Mouse (Mus musculus) embryonic facial prominence, embryonic 14.5 days (tissue): Measurements from ENCODE around the gene Chrm4. TPM values are rescaled to one million over a fixed set of nuclear protein-coding genes. Genes with fewer than 3 reads are reported as not detected.

Source experiments
- ATAC-seq: fragments of 200-750 bp; cut with Nextera tagmentation; 2 replicates; pipeline ENCODE4 v1.8.0; 2017; ENCODE audit warnings: low read depth, moderate number of reproducible peaks, moderate TSS enrichment
- DNase-seq: peaks from one replicate; pipeline ENCODE4 v3.0.0-alpha.2; 2015; ENCODE audit warnings: low spot score
- H3K27ac ChIP-seq: fragments of 300-500 bp; sonication (generic); replicated peaks from 2 replicates; pipeline ENCODE4 v1.5.1; 2014; ENCODE audit warnings: low read depth, mild to moderate bottlenecking, low read length, moderate library complexity
- H3K27me3 ChIP-seq: fragments of 300-500 bp; sonication (generic); replicated peaks from 2 replicates; pipeline ENCODE4 v1.6.1; 2014; ENCODE audit warnings: low read length; ENCODE audit not compliant: control insufficient read depth, insufficient read depth
- H3K36me3 ChIP-seq: fragments of 300-500 bp; sonication (generic); 2 replicates; pipeline ENCODE4 v1.6.1; 2014; ENCODE audit warnings: low read length, mixed read lengths; ENCODE audit not compliant: control insufficient read depth, insufficient read depth
- H3K4me1 ChIP-seq: fragments of 300-500 bp; sonication (generic); 2 replicates; pipeline ENCODE4 v1.6.1; 2014; ENCODE audit warnings: antibody characterized with exemption, low read length; ENCODE audit not compliant: control insufficient read depth, insufficient read depth
- H3K4me2 ChIP-seq: fragments of 300-500 bp; sonication (generic); 2 replicates; pipeline ENCODE4 v1.6.1; 2014; ENCODE audit warnings: low read depth, mild to moderate bottlenecking, low read length, moderate library complexity, mixed read lengths
- H3K4me3 ChIP-seq: fragments of 300-500 bp; sonication (generic); 2 replicates; pipeline ENCODE4 v1.5.1; 2014; ENCODE audit warnings: low read depth, mild to moderate bottlenecking, low read length
- H3K9ac ChIP-seq: fragments of 300-500 bp; sonication (generic); 2 replicates; pipeline ENCODE4 v1.6.1; 2014; ENCODE audit warnings: low read depth, mild to moderate bottlenecking, low read length, moderate library complexity, mixed read lengths
- H3K9me3 ChIP-seq: fragments of 300-500 bp; sonication (generic); 2 replicates; pipeline ENCODE4 v1.6.1; 2016; ENCODE audit warnings: low read length; ENCODE audit not compliant: control insufficient read depth
- WGBS: fragments of 180-500 bp; shearing (Covaris S2); extraction: QIAGEN DNeasy Blood & Tissue Kit; methylation state at CpG from one replicate; pipeline ENCODE4 v1.1.7; 2014; 5-methylcytosine and 5-hydroxymethylcytosine counted together
- polyA plus RNA-seq: library from polyadenylated mRNA; unstranded; fragments of >200 nt; fragmentation: Nextera tagmentation; extraction: Ambion mirVana; gene quantifications from 2 replicates; pipeline ENCODE4 v1.2.1, GENCODE M21; 2014

The Chrm4 gene
- polyA plus RNA-seq, 1 experiment from 2014 or later: 0.31 TPM

- Histone ChIP-seq H3K9ac (no peak overlapping the region), H3K4me3 (no peak overlapping the region), H3K36me3 (peaks cover 37% of the 10 kb centered on the region), H3K27me3 (peaks cover 39% of the 10 kb centered on the region), H3K4me2 (no peak overlapping the region), H3K27ac (no peak overlapping the region), H3K4me1 (peaks cover 21% of the 10 kb centered on the region), H3K9me3 (no peaks in the 10 kb centered on the region)
- ATAC-seq (no peak), DNase-seq (no peak)
- 72% methylated on average over 4 of the region's 4 CpGs for WGBS
These were observed 6.9 kb upstream of the Chrm4 start for GRCm38 (mm10) chr2:91920130-91920529.

DNA sequence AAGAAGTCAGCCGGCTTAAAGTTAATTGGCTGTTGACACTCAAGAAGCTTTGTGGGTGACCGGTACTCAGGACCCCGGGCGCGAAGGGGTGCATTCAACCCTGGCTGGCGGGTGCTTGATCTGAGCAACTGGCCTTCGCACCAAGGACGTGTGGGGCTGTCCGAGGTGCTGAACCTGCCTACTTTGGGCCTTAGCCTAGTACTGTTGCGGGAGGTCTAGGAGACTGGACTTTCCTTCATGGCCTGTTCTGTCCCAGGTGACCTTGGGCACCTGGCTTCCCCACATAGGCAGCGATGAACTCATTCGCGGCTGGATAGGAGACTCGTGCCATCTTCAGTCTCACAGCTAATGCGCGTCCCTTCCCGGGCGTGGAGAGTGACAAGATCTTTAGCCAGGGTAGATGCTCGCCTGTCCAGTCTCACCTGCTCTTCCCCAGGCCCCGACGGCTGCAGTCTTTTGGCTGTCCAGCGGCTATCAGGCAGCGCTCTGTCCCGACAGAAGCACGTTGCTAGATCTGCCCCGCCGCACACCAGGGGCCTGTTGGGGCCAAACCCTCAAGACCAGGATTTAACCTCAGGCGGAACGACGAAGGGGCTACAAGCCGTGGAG lies 5.8 kb upstream of the Chrm4 start:
- WGBS: 4% methylated on average over 31 of the region's 31 CpGs
- Histone ChIP-seq H3K27ac (no peak overlapping the region), H3K4me1 (peaks cover 21% of the 10 kb centered on the region), H3K4me3 (peak overlapping the region; percentile 62), H3K4me2 (peak overlapping the region; percentile 96), H3K9ac (peak overlapping the region; percentile 59), H3K27me3 (peaks cover 39% of the 10 kb centered on the region), H3K36me3 (peaks cover 26% of the 10 kb centered on the region), H3K9me3 (no peaks in the 10 kb centered on the region)
- ATAC-seq (0 out of 2 replicates have a peak, but pooled peaks have one; percentile 21), DNase-seq (peak; percentile 79)

DNA sequence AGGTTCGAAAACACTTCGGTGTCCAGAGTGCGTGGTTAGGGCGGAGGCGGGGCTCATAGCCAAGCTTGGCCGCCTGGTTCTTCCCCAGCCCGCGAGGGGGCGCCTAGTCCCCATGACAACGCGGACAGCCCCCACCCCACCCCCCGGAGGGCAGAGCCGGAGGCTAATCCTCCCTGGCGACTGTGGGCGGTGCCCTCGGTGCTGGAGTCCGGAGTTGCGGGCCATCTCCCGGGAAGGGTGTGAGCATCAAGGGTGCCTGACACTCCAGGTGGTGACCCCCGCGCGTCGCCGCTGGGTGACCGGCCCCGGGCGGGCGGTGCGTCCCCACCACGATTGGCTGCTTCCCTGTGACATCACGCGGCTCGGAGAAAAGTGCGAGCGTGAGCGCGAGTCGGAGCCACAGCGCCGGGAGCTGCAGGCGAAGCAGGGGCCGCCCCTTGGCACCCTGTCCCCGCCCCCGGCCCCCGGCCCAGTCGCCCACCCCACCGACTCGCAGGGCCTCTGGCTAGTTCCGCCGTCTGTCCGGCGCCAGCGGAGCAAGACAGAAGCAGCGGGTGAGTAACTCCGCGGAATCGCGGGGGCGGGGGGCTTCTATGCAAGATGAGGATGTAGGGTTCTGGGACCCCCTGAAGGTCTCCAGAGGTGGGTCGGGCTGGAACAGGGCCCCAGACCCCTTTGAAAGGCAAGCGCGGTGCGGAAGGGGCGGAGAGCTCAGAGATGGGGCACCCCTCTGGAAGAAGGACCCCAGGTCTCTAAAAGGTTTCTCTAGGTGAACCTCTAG lies 5.1 kb upstream of the Chrm4 start:
- Histone ChIP-seq H3K4me1 (peaks cover 21% of the 10 kb centered on the region), H3K27ac (no peak overlapping the region), H3K36me3 (peaks cover 21% of the 10 kb centered on the region), H3K9ac (peak overlapping the region; percentile 59), H3K27me3 (peaks cover 39% of the 10 kb centered on the region), H3K4me2 (peak overlapping the region; percentile 96), H3K9me3 (no peaks in the 10 kb centered on the region), H3K4me3 (peak overlapping the region; percentile 62)
- whole genome bisulfite sequencing: under 1% methylated on average over 41 of the region's 64 CpGs
- peak; percentile 65 for DNase-seq
- peak; percentile 67 for ATAC-seq

DNA sequence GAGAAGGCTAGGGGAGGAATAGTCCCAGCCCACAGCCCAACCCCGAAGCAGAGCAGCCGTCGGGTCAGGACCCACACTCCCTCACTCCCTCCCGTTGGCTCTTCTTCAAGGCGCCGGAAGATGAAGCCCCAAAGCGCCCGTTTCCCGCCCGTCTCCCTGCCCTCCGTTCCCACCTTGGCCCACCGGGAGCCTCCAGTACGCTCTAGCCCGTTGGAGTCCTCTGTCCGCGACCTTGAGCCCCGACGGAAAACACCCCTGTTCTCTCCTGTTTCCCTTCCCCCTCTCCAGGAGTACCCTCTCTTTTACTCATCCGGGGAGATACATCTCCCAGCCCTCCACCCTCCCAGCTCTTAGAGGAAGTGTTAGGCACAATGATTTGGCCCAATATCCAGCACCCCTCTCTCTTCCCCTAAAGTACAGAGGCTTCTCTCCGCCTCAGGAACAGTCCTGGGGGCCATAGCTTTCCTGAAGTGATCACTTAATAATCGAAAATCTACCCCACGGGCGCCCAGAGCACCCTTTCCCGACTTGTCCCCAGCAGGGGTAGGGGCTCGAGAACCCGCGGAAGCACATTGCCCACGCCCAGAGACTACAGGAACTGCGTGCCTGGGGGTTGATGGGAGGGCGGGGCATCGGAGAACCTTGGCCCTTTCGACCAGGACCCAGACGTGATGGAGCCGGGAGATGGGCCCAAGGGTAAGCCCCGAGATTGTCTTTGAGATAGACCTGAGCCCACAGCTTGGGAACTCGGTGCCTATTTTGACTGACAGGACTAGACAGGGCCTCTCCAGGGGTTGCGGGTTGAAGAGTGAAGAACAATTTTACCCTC lies 4.2 kb upstream of the Chrm4 start:
- Histone ChIP-seq H3K36me3 (peaks cover 13% of the 10 kb centered on the region), H3K27ac (no peak overlapping the region), H3K27me3 (peaks cover 39% of the 10 kb centered on the region), H3K4me2 (peak overlapping the region; percentile 96), H3K4me1 (peaks cover 21% of the 10 kb centered on the region), H3K9me3 (no peaks in the 10 kb centered on the region), H3K9ac (peak overlapping the region; percentile 59; the same call in 1 of the 2 replicates), H3K4me3 (peak overlapping the region; percentile 62)
- no peak for DNase-seq
- WGBS: 4% methylated on average over 37 of the region's 37 CpGs
- ATAC-seq: no peak

GRCm38 (mm10) chr2:91923415-91924337 lies 3.4 kb upstream of the Chrm4 start:
- Histone ChIP-seq H3K4me1 (peaks cover 21% of the 10 kb centered on the region), H3K27ac (no peak overlapping the region), H3K36me3 (0 out of 2 replicates have a peak, but pooled peaks cover 4% of the 10 kb centered on the region), H3K4me3 (peak overlapping the region; percentile 62), H3K9me3 (no peaks in the 10 kb centered on the region), H3K9ac (peak overlapping the region; percentile 43; the same call in 1 of the 2 replicates), H3K4me2 (peak overlapping the region; percentile 96), H3K27me3 (peaks cover 39% of the 10 kb centered on the region)
- 7% methylated on average over 52 of the region's 54 CpGs for WGBS
- DNase-seq (peak; percentile 82), ATAC-seq (peak; percentile 53)

DNA sequence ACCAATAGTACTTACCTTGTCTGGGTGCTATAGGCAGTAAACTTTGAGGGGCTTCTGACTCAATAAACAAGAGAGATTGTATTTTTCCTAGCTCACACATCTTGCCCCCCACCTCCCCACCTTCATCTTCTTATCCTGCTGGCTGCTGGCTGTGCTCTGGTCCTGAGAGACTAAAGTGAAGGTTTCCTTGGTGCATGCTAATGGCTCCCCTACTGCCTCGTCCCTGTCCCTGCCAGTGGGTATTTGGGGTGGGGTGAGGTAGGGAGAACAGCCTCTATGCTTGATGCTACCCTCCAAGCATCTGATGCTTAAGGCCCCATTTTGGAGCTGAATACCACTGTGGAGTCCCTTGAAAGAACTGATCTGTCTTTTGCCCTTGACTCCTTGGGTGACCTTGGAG lies 2.3 kb upstream of the Chrm4 start:
- peaks cover 6% of the 10 kb centered on the region; the same call in 1 of the 2 replicates for H3K36me3 ChIP-seq
- H3K4me1 ChIP-seq: peaks cover 22% of the 10 kb centered on the region
- H3K9me3 ChIP-seq: no peaks in the 10 kb centered on the region
- ATAC-seq (no peak), DNase-seq (no peak)
- 71% methylated on average over 1 of the region's 1 CpGs for WGBS
- H3K4me2 ChIP-seq: no peak overlapping the region
- no peak overlapping the region for H3K27ac ChIP-seq
- H3K9ac ChIP-seq: no peak overlapping the region
- peaks cover 39% of the 10 kb centered on the region for H3K27me3 ChIP-seq
- no peak overlapping the region for H3K4me3 ChIP-seq

DNA sequence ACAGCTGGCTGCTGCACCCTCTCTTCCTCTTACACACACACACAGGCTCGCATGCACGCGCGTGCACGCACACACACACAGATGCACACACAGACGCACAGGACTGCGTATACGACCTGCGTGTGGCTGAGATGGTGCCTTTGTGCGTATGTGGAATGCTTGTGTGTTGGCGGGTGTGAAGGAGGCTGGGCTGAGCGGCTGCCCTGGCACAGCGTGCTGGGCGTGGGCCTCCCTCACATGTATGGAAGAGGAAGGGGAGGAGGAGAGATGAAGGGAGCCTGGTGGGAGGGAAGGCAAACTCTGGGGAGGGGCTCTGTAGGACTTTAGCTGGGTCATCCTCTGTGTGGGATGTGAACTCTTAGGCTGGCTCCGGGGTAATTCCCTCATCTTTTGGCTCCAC lies 1.6 kb upstream of the Chrm4 start:
- Histone ChIP-seq H3K27me3 (peaks cover 39% of the 10 kb centered on the region), H3K4me3 (no peak overlapping the region), H3K9me3 (no peaks in the 10 kb centered on the region), H3K27ac (no peak overlapping the region), H3K4me2 (no peak overlapping the region), H3K36me3 (peaks cover 8% of the 10 kb centered on the region; the same call in 1 of the 2 replicates), H3K9ac (no peak overlapping the region), H3K4me1 (peaks cover 24% of the 10 kb centered on the region)
- DNase-seq: no peak
- no peak for ATAC-seq
- WGBS: 79% methylated on average over 15 of the region's 15 CpGs
